11 mouse cellular contexts compared by ENCODE assay signal in genomic region chr2:119329123-119329817, GRCm38 (mm10). TPM values are rescaled to one million over a fixed set of nuclear protein-coding genes. Genes with fewer than 3 reads are reported as not detected.
DNase-seq lines count a peak whose midpoint lies in the region; ATAC-seq lines count a peak whose summit lies in the region.
"Had no signal": no experiment of that assay in that cellular context is flagged by ENCODE, and none has a peak within 500 bp of the region (broad histone marks: within the 10 kb centered on the region; RNA-seq: fewer than 3 reads in every experiment).

No protein-coding gene starts in this region.

- H3K36me3 ChIP-seq in forebrain, embryonic 11.5 days (ENCODE audit: control insufficient read depth, insufficient read depth, low read length): no peaks in the 10 kb centered on the region
- H3K36me3 ChIP-seq in forebrain, embryonic 13.5 days (ENCODE audit: poor library complexity, severe bottlenecking): no peaks in the 10 kb centered on the region
- no peaks in the 10 kb centered on the region for H3K36me3 ChIP-seq in kidney, embryonic 14.5 days (ENCODE audit: control insufficient read depth, insufficient read depth, low read length)
- no peaks in the 10 kb centered on the region for H3K36me3 ChIP-seq in neural tube, embryonic 13.5 days
- H3K36me3 ChIP-seq: embryonic facial prominence, embryonic 12.5 days; G1E had no signal

- H3K9ac ChIP-seq in forebrain, embryonic 11.5 days (ENCODE audit: low read length): no peak overlapping the region
- no peak overlapping the region for H3K9ac ChIP-seq in forebrain, embryonic 13.5 days
- no peak overlapping the region for H3K9ac ChIP-seq in kidney, embryonic 14.5 days (ENCODE audit: low read depth, low read length)
- no peak overlapping the region for H3K9ac ChIP-seq in neural tube, embryonic 13.5 days
- H3K9ac ChIP-seq: embryonic facial prominence, embryonic 12.5 days had no signal

- 67% methylated on average over 3 of the region's 3 CpGs for WGBS in forebrain, embryonic 11.5 days
- WGBS in forebrain, embryonic 13.5 days: 50% methylated on average over 3 of the region's 3 CpGs
- 46% methylated on average over 3 of the region's 3 CpGs for WGBS in kidney, embryonic 14.5 days
- WGBS in neural tube, embryonic 13.5 days: 46% methylated on average over 3 of the region's 3 CpGs

- H3K27ac ChIP-seq in forebrain, embryonic 11.5 days (ENCODE audit: low read depth, low read length): no peak overlapping the region
- H3K27ac ChIP-seq in forebrain, embryonic 13.5 days: no peak overlapping the region
- H3K27ac ChIP-seq in kidney, embryonic 14.5 days (ENCODE audit: low read depth, low read length): no peak overlapping the region
- no peak overlapping the region for H3K27ac ChIP-seq in neural tube, embryonic 13.5 days (replicated peaks)
- H3K27ac ChIP-seq: embryonic facial prominence, embryonic 12.5 days had no signal

- H3K4me3 ChIP-seq in forebrain, embryonic 11.5 days (ENCODE audit: low read depth, low read length): no peak overlapping the region
- H3K4me3 ChIP-seq in forebrain, embryonic 13.5 days: no peak overlapping the region
- no peak overlapping the region for H3K4me3 ChIP-seq in kidney, embryonic 14.5 days (ENCODE audit: low read length)
- H3K4me3 ChIP-seq in neural tube, embryonic 13.5 days: no peak overlapping the region

- ATAC-seq in forebrain, embryonic 11.5 days (replicated peaks; ENCODE audit: low FRiP score): no peak
- ATAC-seq in forebrain, embryonic 13.5 days: no peak
- ATAC-seq in kidney, embryonic 14.5 days (ENCODE audit: low FRiP score, low TSS enrichment): no peak
- peak; percentile 19; the same call in 1 of the 2 replicates for ATAC-seq in neural tube, embryonic 13.5 days (ENCODE audit: low read depth)
- ATAC-seq in activated CD4-positive, CD25-positive, alpha-beta regulatory T cell, adult 4 months: no peak

- H3K9me3 ChIP-seq in forebrain, embryonic 11.5 days (ENCODE audit: control insufficient read depth, low read length): no peaks in the 10 kb centered on the region
- H3K9me3 ChIP-seq in forebrain, embryonic 13.5 days (replicated peaks): no peaks in the 10 kb centered on the region; the same call in 1 of the 2 replicates
- H3K9me3 ChIP-seq in kidney, embryonic 14.5 days (ENCODE audit: control insufficient read depth, low read length): no peaks in the 10 kb centered on the region
- H3K9me3 ChIP-seq in neural tube, embryonic 13.5 days: no peaks in the 10 kb centered on the region
- H3K9me3 ChIP-seq: embryonic facial prominence, embryonic 12.5 days; G1E had no signal

- peaks cover 23% of the 10 kb centered on the region for H3K4me1 ChIP-seq in forebrain, embryonic 11.5 days (replicated peaks; ENCODE audit: control insufficient read depth, insufficient read depth, low read length)
- H3K4me1 ChIP-seq in forebrain, embryonic 13.5 days: peaks cover 49% of the 10 kb centered on the region
- H3K4me1 ChIP-seq in kidney, embryonic 14.5 days (ENCODE audit: control insufficient read depth, insufficient read depth, low read length): peaks cover 26% of the 10 kb centered on the region
- H3K4me1 ChIP-seq in neural tube, embryonic 13.5 days (replicated peaks): peaks cover 51% of the 10 kb centered on the region

- DNase-seq in forebrain, embryonic 11.5 days (ENCODE audit: low spot score): peak; percentile 37
- no peak for DNase-seq in kidney, adult 11 months
- no peak for DNase-seq in neural tube, embryonic 10.5 days (ENCODE audit: extremely low spot score, low spot score)
- no peak for DNase-seq in thymus, postnatal 36 days
- DNase-seq: kidney, adult 9 months had no signal

- H3K4me2 ChIP-seq in forebrain, embryonic 11.5 days (ENCODE audit: low read depth, low read length, severe bottlenecking): no peak overlapping the region
- no peak overlapping the region for H3K4me2 ChIP-seq in forebrain, embryonic 13.5 days
- H3K4me2 ChIP-seq in kidney, embryonic 14.5 days (replicated peaks; ENCODE audit: low read depth, low read length): peak overlapping the region; percentile 75; the same call in 1 of the 2 replicates
- 0 out of 2 replicates have a peak overlapping the region, but pooled peaks have one; percentile 77 for H3K4me2 ChIP-seq in neural tube, embryonic 13.5 days

- H3K27me3 ChIP-seq in forebrain, embryonic 11.5 days (ENCODE audit: control insufficient read depth, insufficient read depth, low read length): peaks cover 67% of the 10 kb centered on the region
- peaks cover 93% of the 10 kb centered on the region for H3K27me3 ChIP-seq in forebrain, embryonic 13.5 days
- H3K27me3 ChIP-seq in kidney, embryonic 14.5 days (ENCODE audit: control insufficient read depth, insufficient read depth, low read length): peaks cover 64% of the 10 kb centered on the region
- peaks cover 96% of the 10 kb centered on the region for H3K27me3 ChIP-seq in neural tube, embryonic 13.5 days

RNA-seq across cellular contexts. Expression of gene Dll4, which starts 3.7 kb away (rescaled TPM):
- polyA plus RNA-seq in forebrain, embryonic 11.5 days (2014; fragmentation: Nextera tagmentation; extraction: Ambion mirVana): 2.8 and 3.7 TPM in 2 replicates
- polyA plus RNA-seq in forebrain, embryonic 13.5 days (2015; fragmentation: Nextera tagmentation; extraction: Ambion mirVana): 3.9 and 4.0 TPM in 2 replicates
- 4.9 and 8.3 TPM in 2 replicates for polyA plus RNA-seq in kidney, embryonic 14.5 days (2014; fragmentation: Nextera tagmentation; extraction: Ambion mirVana)
- polyA plus RNA-seq in neural tube, embryonic 13.5 days (2015; fragmentation: Nextera tagmentation; extraction: Ambion mirVana): 4.9 and 5.3 TPM in 2 replicates
- polyA plus RNA-seq in activated CD4-positive, CD25-positive, alpha-beta regulatory T cell, adult 4 months (2017; shearing (Covaris generic)): not detected

RNA-seq across cellular contexts. Expression of gene Chac1, which starts 21.8 kb away (rescaled TPM):
- polyA plus RNA-seq in forebrain, embryonic 11.5 days (2014; fragmentation: Nextera tagmentation; extraction: Ambion mirVana): 0.90 and 2.0 TPM in 2 replicates
- polyA plus RNA-seq in forebrain, embryonic 13.5 days (2015; fragmentation: Nextera tagmentation; extraction: Ambion mirVana): 2.3 and 3.4 TPM in 2 replicates
- polyA plus RNA-seq in kidney, embryonic 14.5 days (2014; fragmentation: Nextera tagmentation; extraction: Ambion mirVana): 0.38 and 1.0 TPM in 2 replicates
- polyA plus RNA-seq in neural tube, embryonic 13.5 days (2015; fragmentation: Nextera tagmentation; extraction: Ambion mirVana): 6.2 TPM in 2 replicates
- not detected for polyA plus RNA-seq in activated CD4-positive, CD25-positive, alpha-beta regulatory T cell, adult 4 months (2017; shearing (Covaris generic))
- polyA plus RNA-seq: G1E had no signal

RNA-seq across cellular contexts. Expression of gene Vps18, which starts 40.7 kb away (rescaled TPM):
- polyA plus RNA-seq in forebrain, embryonic 11.5 days (2014; fragmentation: Nextera tagmentation; extraction: Ambion mirVana): 18.5 and 20.5 TPM in 2 replicates
- polyA plus RNA-seq in forebrain, embryonic 13.5 days (2015; fragmentation: Nextera tagmentation; extraction: Ambion mirVana): 21.2 and 23.5 TPM in 2 replicates
- 7.1 and 13.3 TPM in 2 replicates for polyA plus RNA-seq in kidney, embryonic 14.5 days (2014; fragmentation: Nextera tagmentation; extraction: Ambion mirVana)
- polyA plus RNA-seq in neural tube, embryonic 13.5 days (2015; fragmentation: Nextera tagmentation; extraction: Ambion mirVana): 23.9 and 24.2 TPM in 2 replicates
- polyA plus RNA-seq in activated CD4-positive, CD25-positive, alpha-beta regulatory T cell, adult 4 months (2017; shearing (Covaris generic)): 1 to 10 TPM; 4.7 to 7.1 TPM

RNA-seq across cellular contexts. Expression of gene Rhov, which starts 58.2 kb away (rescaled TPM):
- polyA plus RNA-seq in forebrain, embryonic 11.5 days (2014; fragmentation: Nextera tagmentation; extraction: Ambion mirVana): 0.83 and 0.90 TPM in 2 replicates
- polyA plus RNA-seq in forebrain, embryonic 13.5 days (2015; fragmentation: Nextera tagmentation; extraction: Ambion mirVana): 6.2 and 8.0 TPM in 2 replicates
- 0.23 and 0.61 TPM in 2 replicates for polyA plus RNA-seq in kidney, embryonic 14.5 days (2014; fragmentation: Nextera tagmentation; extraction: Ambion mirVana)
- polyA plus RNA-seq in neural tube, embryonic 13.5 days (2015; fragmentation: Nextera tagmentation; extraction: Ambion mirVana): 18.3 and 19.1 TPM in 2 replicates
- polyA plus RNA-seq in activated CD4-positive, CD25-positive, alpha-beta regulatory T cell, adult 4 months (2017; shearing (Covaris generic)): not detected
- polyA plus RNA-seq: G1E had no signal

Comparison
In these comparisons a context has a peak if more than half of its experiments do, and no peak if none do; other contexts are left out.
1. H3K4me2 ChIP-seq: peak in kidney, embryonic 14.5 days (single experiment) and neural tube, embryonic 13.5 days (single experiment); none in forebrain, embryonic 11.5 days (single experiment) and forebrain, embryonic 13.5 days (single experiment).